Mouse (Mus musculus) intestine, embryonic 16.5 days (tissue): ENCODE measurements around the gene Fgf15. TPM values are rescaled to one million over a fixed set of nuclear protein-coding genes. Genes with fewer than 3 reads are reported as not detected.

Experiments used
- ATAC-seq: fragments of 200-750 bp; cut with Nextera tagmentation; 2 replicates; pipeline ENCODE4 v1.8.0; 2017; ENCODE audit warnings: moderate TSS enrichment, moderate library complexity
- H3K27ac ChIP-seq: fragments of 300-500 bp; sonication (generic); 2 replicates; pipeline ENCODE4 v1.5.1; 2014; ENCODE audit warnings: mild to moderate bottlenecking, low read length
- H3K27me3 ChIP-seq: fragments of 300-500 bp; sonication (generic); replicated peaks from 2 replicates; pipeline ENCODE4 v1.6.1; 2014; ENCODE audit warnings: low read length, control low read depth, mixed read lengths; ENCODE audit not compliant: control insufficient read depth, insufficient read depth
- H3K36me3 ChIP-seq: fragments of 300-500 bp; sonication (generic); 2 replicates; pipeline ENCODE4 v1.6.1; 2014; ENCODE audit warnings: low read length, control low read depth; ENCODE audit not compliant: control insufficient read depth, insufficient read depth
- H3K4me1 ChIP-seq: fragments of 300-500 bp; sonication (generic); 2 replicates; pipeline ENCODE4 v1.6.1; 2014; ENCODE audit warnings: low read length, control low read depth, mixed read lengths; ENCODE audit not compliant: control insufficient read depth, insufficient read depth
- H3K4me2 ChIP-seq: fragments of 300-500 bp; sonication (generic); 2 replicates; pipeline ENCODE4 v1.6.1; 2014; ENCODE audit warnings: low read depth, low read length, control low read depth
- H3K4me3 ChIP-seq: fragments of 300-500 bp; sonication (generic); 2 replicates; pipeline ENCODE4 v1.5.1; 2014; ENCODE audit warnings: mild to moderate bottlenecking, low read length
- H3K9ac ChIP-seq: fragments of 300-500 bp; sonication (generic); 2 replicates; pipeline ENCODE4 v1.6.1; 2014; ENCODE audit warnings: low read depth, low read length
- H3K9me3 ChIP-seq: fragments of 300-500 bp; sonication (generic); 2 replicates; pipeline ENCODE4 v1.6.1; 2016; ENCODE audit warnings: low read length, control low read depth; ENCODE audit not compliant: control insufficient read depth
- WGBS: fragments of 180-500 bp; shearing (Covaris S2); extraction: QIAGEN DNeasy Blood & Tissue Kit; methylation state at CpG from one replicate; pipeline ENCODE4 v1.1.7; 2014; 5-methylcytosine and 5-hydroxymethylcytosine counted together
- polyA plus RNA-seq: library from polyadenylated mRNA; unstranded; fragments of >200 nt; fragmentation: Nextera tagmentation; extraction: Ambion mirVana; gene quantifications from 2 replicates; pipeline ENCODE4 v1.2.1, GENCODE M21; 2015

The Fgf15 gene
- polyA plus RNA-seq, 1 experiment from 2014 or later = 0.15 TPM

DNA sequence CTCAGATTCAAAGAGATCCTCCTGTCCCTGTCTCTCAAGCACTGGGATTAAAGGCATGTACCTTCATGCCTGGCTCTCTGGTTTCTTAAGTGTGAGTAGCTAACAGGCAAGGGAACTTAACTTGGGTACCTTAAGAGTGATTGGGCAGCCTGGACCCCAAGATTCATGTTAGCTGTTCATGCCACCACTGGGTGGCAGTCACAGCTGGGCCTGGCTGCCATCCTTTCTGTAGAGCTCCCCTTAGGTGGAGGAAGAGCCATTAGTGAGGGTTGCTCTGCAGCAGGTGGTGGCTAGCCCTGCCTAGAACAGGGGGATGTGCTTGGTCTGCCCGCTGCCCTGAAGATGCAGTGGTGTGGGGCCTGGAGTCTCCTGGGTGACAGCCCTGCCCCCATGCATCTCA lies 22.5 kb downstream of the Fgf15 start:
- peaks cover 9% of the 10 kb centered on the region for H3K4me1 ChIP-seq
- H3K27me3 ChIP-seq = no peaks in the 10 kb centered on the region
- WGBS = 72% methylated on average over 1 of the region's 1 CpGs
- ATAC-seq = no peak
- no peak overlapping the region for H3K9ac ChIP-seq
- H3K9me3 ChIP-seq = no peaks in the 10 kb centered on the region
- H3K36me3 ChIP-seq = peaks cover 10% of the 10 kb centered on the region; the same call in 1 of the 2 replicates
- H3K27ac ChIP-seq = no peak overlapping the region
- no peak overlapping the region for H3K4me3 ChIP-seq
- H3K4me2 ChIP-seq = no peak overlapping the region

DNA sequence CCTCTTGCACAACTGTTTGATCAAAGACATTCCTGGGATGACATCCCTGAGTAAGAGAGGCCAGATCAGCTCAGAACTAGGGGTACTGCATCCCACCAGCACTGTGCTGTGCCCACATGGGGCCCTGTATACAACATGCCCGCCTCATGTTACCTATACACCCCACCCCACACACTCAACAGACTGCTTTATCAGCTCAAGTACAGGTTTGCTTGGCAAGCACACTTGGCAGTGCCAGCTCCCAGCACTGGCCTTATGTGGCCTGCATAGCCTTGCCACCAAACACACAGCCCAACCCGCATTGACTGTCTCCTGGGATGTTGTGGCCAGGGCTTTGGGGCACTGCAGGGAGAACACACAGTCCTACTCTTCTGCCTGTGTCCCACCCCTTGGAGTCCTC lies 31.3 kb downstream of the Fgf15 start:
- 72% methylated on average over 2 of the region's 2 CpGs for WGBS
- no peak overlapping the region for H3K4me3 ChIP-seq
- no peak overlapping the region for H3K4me2 ChIP-seq
- no peak overlapping the region for H3K9ac ChIP-seq
- ATAC-seq = no peak
- no peaks in the 10 kb centered on the region for H3K9me3 ChIP-seq
- H3K36me3 ChIP-seq = no peaks in the 10 kb centered on the region
- H3K27ac ChIP-seq = no peak overlapping the region
- no peaks in the 10 kb centered on the region for H3K4me1 ChIP-seq
- H3K27me3 ChIP-seq = no peaks in the 10 kb centered on the region

DNA sequence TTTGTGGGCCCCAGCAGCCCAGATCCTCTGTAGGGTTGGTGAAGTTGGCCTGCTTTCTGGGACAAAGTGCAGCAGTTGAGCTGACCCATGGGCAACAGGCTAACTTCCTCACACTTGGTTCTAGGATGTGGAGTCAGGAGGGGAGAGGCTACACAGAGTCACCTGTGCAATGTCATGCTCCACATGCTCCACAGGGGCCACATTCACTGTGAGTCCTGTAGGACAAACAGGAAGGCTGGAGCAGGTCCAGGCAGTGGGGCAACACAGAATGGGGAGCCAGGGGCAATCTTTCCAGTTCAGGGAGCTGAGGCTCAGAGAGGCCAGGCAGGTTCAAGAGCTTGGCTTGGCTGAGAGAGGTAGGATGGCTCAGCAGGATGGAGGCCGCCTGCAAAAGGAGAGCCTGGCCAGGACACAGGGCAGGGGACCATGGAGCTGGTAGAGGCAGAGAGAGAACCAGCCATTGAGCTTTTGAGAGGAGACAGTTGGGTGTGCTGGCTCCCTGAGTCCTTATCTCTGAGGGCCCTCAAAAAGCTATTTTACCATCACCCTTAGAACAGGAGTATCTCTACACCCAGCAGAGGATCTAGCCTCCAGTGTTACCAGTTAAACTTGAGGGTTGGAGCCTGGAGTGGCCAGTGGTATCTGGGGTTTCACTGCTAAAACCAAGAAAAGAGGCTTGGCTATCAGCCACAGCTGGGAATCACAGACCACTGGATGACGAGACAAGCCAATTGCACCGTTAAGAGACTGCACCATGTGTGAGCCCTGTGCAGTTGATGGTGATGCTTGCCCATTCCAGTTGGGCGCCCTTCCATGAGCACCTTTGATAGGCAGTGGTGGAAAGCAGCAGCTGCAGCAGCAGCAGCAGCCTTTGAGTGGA lies 31.9 kb downstream of the Fgf15 start:
- Histone ChIP-seq H3K4me2 (no peak overlapping the region), H3K4me3 (no peak overlapping the region), H3K36me3 (no peaks in the 10 kb centered on the region), H3K9me3 (no peaks in the 10 kb centered on the region), H3K27me3 (no peaks in the 10 kb centered on the region), H3K9ac (no peak overlapping the region), H3K27ac (no peak overlapping the region), H3K4me1 (no peaks in the 10 kb centered on the region)
- ATAC-seq = no peak
- WGBS = 78% methylated on average over 4 of the region's 4 CpGs

DNA sequence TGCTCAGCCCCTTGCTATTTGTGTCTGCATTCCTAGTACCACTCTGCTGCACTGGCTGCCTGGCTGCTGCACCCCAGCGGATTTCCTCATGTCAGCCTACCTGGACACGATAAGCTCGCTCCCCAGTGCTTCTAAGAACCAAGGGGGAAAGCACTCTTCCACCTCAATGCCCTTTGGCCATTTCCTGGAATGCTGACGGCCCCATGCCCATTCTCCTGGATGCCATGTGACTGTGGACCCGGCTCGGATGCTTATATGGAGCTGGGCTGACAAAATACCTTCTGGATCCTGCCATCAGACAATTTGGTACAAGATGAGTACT lies 32.5 kb downstream of the Fgf15 start:
- no peaks in the 10 kb centered on the region; the same call in 1 of the 2 replicates for H3K36me3 ChIP-seq
- no peak for ATAC-seq
- no peaks in the 10 kb centered on the region for H3K27me3 ChIP-seq
- H3K4me2 ChIP-seq = no peak overlapping the region
- H3K4me3 ChIP-seq = no peak overlapping the region
- H3K27ac ChIP-seq = no peak overlapping the region
- H3K9ac ChIP-seq = no peak overlapping the region
- WGBS = 82% methylated on average over 6 of the region's 6 CpGs
- no peaks in the 10 kb centered on the region for H3K4me1 ChIP-seq
- H3K9me3 ChIP-seq = no peaks in the 10 kb centered on the region

DNA sequence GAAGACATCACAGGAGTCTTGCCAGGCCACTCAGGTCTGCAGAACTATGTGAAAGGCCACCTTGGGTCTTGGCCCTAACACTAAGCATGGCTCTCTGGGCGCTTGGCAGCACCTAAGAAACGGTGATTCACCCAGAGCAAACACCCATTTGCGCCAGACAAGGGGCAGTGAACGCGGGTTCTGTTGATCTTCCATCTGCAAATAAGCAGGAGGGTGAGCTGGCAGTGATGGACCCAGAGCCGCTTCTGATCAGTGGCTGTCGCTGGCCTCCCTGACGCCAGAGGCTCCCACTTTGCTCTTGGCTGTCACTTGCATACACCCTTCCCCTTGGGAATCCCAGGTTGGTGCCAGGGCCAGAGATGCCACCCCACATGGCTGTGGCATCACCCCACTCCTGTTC lies 33.2 kb downstream of the Fgf15 start:
- Histone ChIP-seq H3K4me1 (no peaks in the 10 kb centered on the region), H3K4me3 (no peak overlapping the region), H3K27ac (no peak overlapping the region), H3K36me3 (no peaks in the 10 kb centered on the region; the same call in 1 of the 2 replicates), H3K9ac (no peak overlapping the region), H3K27me3 (no peaks in the 10 kb centered on the region), H3K9me3 (no peaks in the 10 kb centered on the region), H3K4me2 (no peak overlapping the region)
- ATAC-seq = no peak
- WGBS = 63% methylated on average over 8 of the region's 8 CpGs

DNA sequence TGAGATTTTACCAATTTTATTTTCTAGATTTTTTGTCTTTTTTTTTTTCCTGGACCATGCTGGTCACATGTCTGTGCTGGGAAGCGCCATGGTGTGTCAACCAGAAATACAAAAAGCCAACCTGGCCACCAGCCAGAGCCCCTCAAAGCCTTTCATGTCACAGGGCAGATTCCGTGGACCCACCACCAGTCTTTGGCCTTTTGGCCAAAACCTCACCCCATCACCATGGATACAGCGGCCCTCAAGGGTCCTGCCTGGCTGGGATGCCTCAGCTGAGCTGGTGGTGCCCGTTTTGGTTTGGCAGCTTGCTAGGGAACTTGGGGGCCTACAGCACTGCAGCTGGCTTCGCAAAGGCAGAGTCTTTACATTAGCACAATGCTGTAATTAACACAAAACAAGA lies 33.6 kb downstream of the Fgf15 start:
- ATAC-seq = no peak
- peaks cover 1% of the 10 kb centered on the region for H3K36me3 ChIP-seq

DNA sequence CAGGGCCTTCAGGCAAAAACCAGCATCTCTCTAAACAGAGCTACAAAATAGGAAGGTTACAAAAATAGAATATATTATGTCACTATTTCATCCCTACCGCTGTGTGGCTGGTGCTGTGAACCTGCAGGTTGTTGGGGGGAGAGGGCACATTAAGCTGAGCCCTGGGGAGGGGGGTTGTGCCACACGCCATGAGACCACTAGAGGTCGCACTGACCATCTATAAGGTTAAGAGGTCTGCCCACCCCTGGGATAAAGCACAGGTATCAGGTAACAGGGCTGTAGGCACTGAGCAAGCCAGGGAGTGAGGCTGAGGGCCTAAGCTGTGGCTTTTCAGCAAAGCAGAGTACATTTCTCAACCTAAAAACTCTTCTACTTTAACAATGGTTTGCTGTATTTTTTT lies 35.4 kb downstream of the Fgf15 start:
- WGBS = 29% methylated on average over 3 of the region's 3 CpGs
- Histone ChIP-seq H3K27me3 (no peaks in the 10 kb centered on the region), H3K9ac (no peak overlapping the region), H3K36me3 (peaks cover 4% of the 10 kb centered on the region), H3K4me2 (no peak overlapping the region), H3K27ac (no peak overlapping the region), H3K4me1 (no peaks in the 10 kb centered on the region), H3K4me3 (no peak overlapping the region), H3K9me3 (no peaks in the 10 kb centered on the region)
- 0 out of 2 replicates have a peak, but pooled peaks have one; percentile 29 for ATAC-seq

More for the DNA sequence above, 33.6 kb downstream of the Fgf15 start:
- Histone ChIP-seq H3K4me1 (no peaks in the 10 kb centered on the region), H3K27me3 (no peaks in the 10 kb centered on the region), H3K4me2 (no peak overlapping the region), H3K9me3 (no peaks in the 10 kb centered on the region), H3K27ac (no peak overlapping the region), H3K4me3 (no peak overlapping the region), H3K9ac (no peak overlapping the region)
- WGBS = 71% methylated on average over 5 of the region's 5 CpGs

DNA sequence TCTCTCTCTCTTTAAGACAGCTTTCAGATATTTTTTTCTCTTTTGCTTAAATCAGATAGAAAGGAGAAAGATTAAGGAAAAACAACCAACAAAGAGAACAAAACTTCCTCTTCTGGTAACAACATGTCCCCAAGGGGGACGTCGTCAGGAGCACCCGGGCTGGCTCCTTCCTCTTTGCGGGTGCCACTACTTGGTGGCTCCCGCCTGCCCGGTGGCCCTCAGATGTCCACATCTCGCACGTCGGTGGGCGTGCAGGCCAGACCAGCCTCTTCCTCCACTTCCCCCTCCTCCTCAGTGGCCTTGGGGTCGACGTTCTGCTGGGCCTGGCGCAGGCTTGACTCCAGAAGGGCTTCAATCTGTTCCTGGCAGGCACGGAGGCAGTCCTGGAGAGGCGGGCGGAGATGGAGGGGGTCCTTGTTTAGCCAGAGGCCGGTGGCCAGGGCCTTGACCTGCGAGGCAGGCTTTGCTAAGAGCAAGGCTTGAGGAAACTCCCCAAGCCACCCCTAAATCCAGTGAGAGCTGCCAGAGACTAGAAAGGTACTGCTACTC lies 36.1 kb downstream of the Fgf15 start:
- peaks cover 3% of the 10 kb centered on the region; the same call in 1 of the 2 replicates for H3K4me1 ChIP-seq
- H3K4me3 ChIP-seq = no peak overlapping the region
- no peaks in the 10 kb centered on the region for H3K9me3 ChIP-seq
- no peak overlapping the region for H3K4me2 ChIP-seq
- ATAC-seq = no peak
- peaks cover 8% of the 10 kb centered on the region for H3K36me3 ChIP-seq
- 67% methylated on average over 17 of the region's 18 CpGs for WGBS
- no peaks in the 10 kb centered on the region for H3K27me3 ChIP-seq
- H3K27ac ChIP-seq = no peak overlapping the region
- H3K9ac ChIP-seq = no peak overlapping the region

DNA sequence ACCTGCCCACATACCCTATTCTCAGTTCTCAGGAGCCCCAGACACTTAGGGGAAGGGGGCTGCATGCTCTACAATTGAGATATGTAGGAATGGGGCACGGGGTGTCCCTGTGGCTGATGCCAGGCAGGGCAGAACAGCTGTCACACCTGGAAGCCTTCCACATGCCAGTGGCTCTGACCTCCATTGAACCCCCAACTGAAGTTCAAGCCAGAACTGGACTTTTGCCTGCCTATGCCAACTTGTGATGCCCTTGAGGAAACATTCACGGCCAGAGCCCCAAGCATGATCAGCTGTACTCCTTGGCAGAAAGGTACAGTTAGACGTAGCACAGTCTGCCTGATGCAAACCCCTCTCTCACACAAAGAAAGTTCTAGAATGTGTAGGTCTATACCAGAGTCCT lies 37.0 kb downstream of the Fgf15 start:
- no peak for ATAC-seq
- Histone ChIP-seq H3K9ac (no peak overlapping the region), H3K4me3 (no peak overlapping the region), H3K4me1 (peaks cover 3% of the 10 kb centered on the region; the same call in 1 of the 2 replicates), H3K4me2 (no peak overlapping the region), H3K36me3 (peaks cover 8% of the 10 kb centered on the region), H3K27me3 (no peaks in the 10 kb centered on the region), H3K9me3 (no peaks in the 10 kb centered on the region), H3K27ac (no peak overlapping the region)
- WGBS = 77% methylated on average over 3 of the region's 3 CpGs
